Mouse (Mus musculus) lung, embryonic 15.5 days (tissue): Measurements from ENCODE around the gene Dgke. TPM values are rescaled to one million over a fixed set of nuclear protein-coding genes. Genes with fewer than 3 reads are reported as not detected.
"Not testable (repeated sequence)": the region's sequence is repeated elsewhere in the genome, so short reads cannot be mapped to it uniquely, and the experiment has no call there.

Experiments
- ATAC-seq: fragments of 200-750 bp; cut with Nextera tagmentation; 2 replicates; pipeline ENCODE4 v1.8.0; 2017; ENCODE audit warnings: moderate number of reproducible peaks, borderline replicate concordance; ENCODE audit not compliant: low FRiP score, low TSS enrichment; ENCODE audit errors: extremely low read depth
- H3K27ac ChIP-seq: fragments of 300-500 bp; sonication (generic); 2 replicates; pipeline ENCODE4 v1.5.1; 2015; ENCODE audit warnings: moderate library complexity, mild to moderate bottlenecking, inconsistent platforms
- H3K27me3 ChIP-seq: fragments of 300-500 bp; sonication (generic); 2 replicates; pipeline ENCODE4 v1.6.1; 2015; ENCODE audit warnings: inconsistent platforms
- H3K36me3 ChIP-seq: fragments of 300-500 bp; sonication (generic); 2 replicates; pipeline ENCODE4 v1.6.1; 2015; ENCODE audit warnings: inconsistent platforms
- H3K4me1 ChIP-seq: fragments of 300-500 bp; sonication (generic); 2 replicates; pipeline ENCODE4 v1.6.1; 2015; ENCODE audit warnings: inconsistent platforms
- H3K4me2 ChIP-seq: fragments of 300-500 bp; sonication (generic); 2 replicates; pipeline ENCODE4 v1.6.1; 2015; ENCODE audit warnings: inconsistent platforms, mild to moderate bottlenecking, moderate library complexity
- H3K4me3 ChIP-seq: fragments of 300-500 bp; sonication (generic); 2 replicates; pipeline ENCODE4 v1.5.1; 2015; ENCODE audit warnings: mild to moderate bottlenecking, inconsistent platforms
- H3K9ac ChIP-seq: fragments of 300-500 bp; sonication (generic); 2 replicates; pipeline ENCODE4 v1.6.1; 2015; ENCODE audit warnings: inconsistent platforms
- H3K9me3 ChIP-seq: fragments of 300-500 bp; sonication (generic); 2 replicates; pipeline ENCODE4 v1.6.1; 2016; ENCODE audit warnings: inconsistent platforms
- WGBS: fragments of 180-500 bp; shearing (Covaris S2); methylation state at CpG from one replicate; pipeline ENCODE4 v1.1.7; 2015; 5-methylcytosine and 5-hydroxymethylcytosine counted together
- polyA plus RNA-seq: library from polyadenylated mRNA; unstranded; fragments of >200 nt; fragmentation: Nextera tagmentation; extraction: Ambion mirVana; gene quantifications from 2 replicates; pipeline ENCODE4 v1.2.1, GENCODE M21; 2015

Gene Dgke
- polyA plus RNA-seq, 1 experiment from 2014 or later: 5.8 TPM

DNA sequence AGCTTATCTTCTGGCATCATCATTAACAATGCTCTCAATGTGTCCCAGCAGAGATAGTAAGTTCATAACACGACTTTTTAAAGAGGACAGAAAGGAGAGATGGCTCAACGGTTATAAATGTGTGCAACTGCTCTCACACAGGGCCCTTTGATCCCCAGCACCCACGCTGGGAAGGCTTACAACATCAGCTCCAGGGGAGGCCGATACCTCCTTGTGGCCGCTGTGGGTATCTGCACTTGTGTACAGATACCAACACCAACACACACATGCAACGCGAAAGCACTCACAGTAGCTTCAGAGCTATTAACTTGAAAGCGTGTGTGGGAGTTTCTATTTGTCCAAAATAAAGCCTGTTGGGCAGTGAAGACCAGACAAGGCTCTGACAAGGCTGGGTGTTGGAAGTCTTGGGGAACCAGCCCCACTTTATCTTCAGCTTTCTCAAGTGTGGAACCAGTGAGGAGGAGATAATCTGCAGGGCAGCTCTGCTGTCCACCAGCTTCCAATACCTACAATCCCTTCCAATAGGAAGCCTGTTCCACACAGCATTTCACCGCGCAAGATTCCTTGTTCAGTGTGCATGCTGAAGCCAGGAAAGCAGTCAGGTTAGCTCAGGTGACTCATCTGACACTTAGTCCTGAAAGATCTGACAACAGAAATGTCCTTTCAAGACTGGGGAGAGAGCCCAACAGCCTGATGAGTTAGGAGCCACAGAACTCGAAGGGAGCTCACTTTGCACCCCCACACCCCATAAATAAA lies 8.0 kb downstream of the Dgke start:
- Histone ChIP-seq H3K9me3 (no peaks in the 10 kb centered on the region), H3K4me1 (peaks cover 35% of the 10 kb centered on the region), H3K27me3 (no peaks in the 10 kb centered on the region), H3K4me3 (peak overlapping the region; percentile 87), H3K36me3 (peaks cover 8% of the 10 kb centered on the region; the same call in 1 of the 2 replicates), H3K27ac (no peak overlapping the region), H3K4me2 (peak overlapping the region; percentile 93), H3K9ac (0 out of 2 replicates have a peak overlapping the region, but pooled peaks have one; percentile 10)
- no peak for ATAC-seq
- 59% methylated on average over 11 of the region's 11 CpGs for WGBS

DNA sequence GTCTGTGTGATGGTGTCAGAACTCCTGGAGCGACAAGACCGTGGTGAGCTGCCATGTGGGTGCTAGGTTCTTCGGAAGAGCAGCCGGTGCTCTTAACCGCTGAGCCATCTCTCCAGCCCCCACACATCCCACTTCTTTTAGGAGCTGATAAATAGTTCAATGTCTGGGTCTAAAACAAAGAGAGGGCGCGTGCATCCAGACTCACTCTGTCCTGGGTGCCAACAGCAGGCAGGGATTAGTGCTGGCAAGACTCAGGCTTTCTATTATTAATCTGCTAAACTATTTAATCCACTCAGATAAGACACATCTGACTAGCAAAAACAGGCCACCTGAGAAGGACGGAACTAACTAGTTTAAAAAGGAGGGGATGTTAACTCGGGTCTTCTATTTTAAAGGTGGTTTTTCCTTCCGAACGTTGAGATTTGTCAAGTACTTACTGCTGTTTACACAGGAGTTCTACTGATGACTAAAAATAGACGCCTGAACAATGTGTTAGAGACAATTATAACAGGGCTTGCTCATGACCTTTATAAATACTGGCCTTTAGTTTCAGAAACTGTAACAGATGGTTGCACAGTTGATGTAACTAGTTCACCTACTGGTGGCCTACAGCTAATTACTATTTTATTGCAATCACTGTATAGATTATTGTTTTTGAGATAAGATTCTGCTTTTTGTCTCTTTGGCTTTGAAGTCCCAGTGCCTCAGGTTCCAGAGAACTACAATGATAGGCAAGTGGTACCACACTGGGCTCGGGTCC lies 10.5 kb downstream of the Dgke start:
- no peaks in the 10 kb centered on the region for H3K27me3 ChIP-seq
- no peak overlapping the region for H3K9ac ChIP-seq
- no peak for ATAC-seq
- H3K4me3 ChIP-seq: no peak overlapping the region
- no peaks in the 10 kb centered on the region for H3K9me3 ChIP-seq
- H3K4me1 ChIP-seq: peaks cover 35% of the 10 kb centered on the region
- WGBS: 51% methylated on average over 13 of the region's 13 CpGs
- peaks cover 17% of the 10 kb centered on the region; the same call in 1 of the 2 replicates for H3K36me3 ChIP-seq
- H3K27ac ChIP-seq: no peak overlapping the region
- H3K4me2 ChIP-seq: no peak overlapping the region

DNA sequence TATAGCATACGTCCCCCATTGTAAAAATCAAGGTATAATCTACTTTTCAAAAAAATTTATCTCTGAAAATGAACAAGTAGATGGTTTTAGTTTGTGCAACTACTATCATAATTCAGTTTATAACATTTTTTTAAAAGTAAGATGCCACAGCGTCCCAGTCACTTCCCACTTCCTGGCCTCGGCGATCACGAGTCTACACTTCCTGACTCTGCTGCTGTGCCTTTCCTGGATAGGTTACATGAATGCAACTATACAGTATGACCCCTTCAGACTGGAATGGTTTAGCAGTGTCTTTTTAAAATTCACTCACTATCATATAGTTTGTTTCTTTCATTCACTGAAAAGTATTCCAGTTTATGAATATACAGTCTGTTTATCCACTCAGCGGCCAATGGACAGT lies 14.9 kb downstream of the Dgke start:
- no peak overlapping the region for H3K4me3 ChIP-seq
- 81% methylated on average over 6 of the region's 6 CpGs for WGBS
- no peaks in the 10 kb centered on the region for H3K9me3 ChIP-seq
- no peaks in the 10 kb centered on the region for H3K27me3 ChIP-seq
- no peak overlapping the region for H3K27ac ChIP-seq
- peaks cover 49% of the 10 kb centered on the region for H3K36me3 ChIP-seq
- no peak overlapping the region for H3K4me2 ChIP-seq
- no peak overlapping the region for H3K9ac ChIP-seq
- ATAC-seq: no peak
- H3K4me1 ChIP-seq: peaks cover 9% of the 10 kb centered on the region; the same call in 1 of the 2 replicates

DNA sequence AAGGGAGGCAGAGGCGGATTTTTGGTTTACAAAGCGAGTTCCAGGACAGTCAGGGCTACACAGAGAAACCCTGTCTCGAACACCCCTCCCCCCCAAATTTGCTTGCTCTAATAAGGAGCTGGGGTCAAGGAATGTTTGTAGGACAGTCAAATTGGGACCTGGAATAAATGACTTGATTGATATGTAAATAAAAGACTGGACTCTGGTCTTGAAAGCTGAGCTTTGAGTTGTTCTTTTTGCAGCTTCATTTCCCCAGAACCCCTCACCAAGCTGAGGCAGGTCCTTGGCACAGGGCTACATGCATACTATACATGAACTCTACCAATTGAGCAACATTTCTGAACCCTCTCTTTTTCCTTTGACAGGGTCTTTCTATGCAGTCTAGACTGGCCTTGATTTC lies 20.6 kb downstream of the Dgke start:
- WGBS: 80% methylated on average over 3 of the region's 3 CpGs
- H3K9ac ChIP-seq: no peak overlapping the region
- H3K27me3 ChIP-seq: no peaks in the 10 kb centered on the region
- no peak overlapping the region for H3K4me2 ChIP-seq
- no peak overlapping the region for H3K4me3 ChIP-seq
- H3K27ac ChIP-seq: no peak overlapping the region
- no peaks in the 10 kb centered on the region for H3K9me3 ChIP-seq
- H3K4me1 ChIP-seq: no peaks in the 10 kb centered on the region
- H3K36me3 ChIP-seq: peaks cover 78% of the 10 kb centered on the region
- ATAC-seq: no peak

DNA sequence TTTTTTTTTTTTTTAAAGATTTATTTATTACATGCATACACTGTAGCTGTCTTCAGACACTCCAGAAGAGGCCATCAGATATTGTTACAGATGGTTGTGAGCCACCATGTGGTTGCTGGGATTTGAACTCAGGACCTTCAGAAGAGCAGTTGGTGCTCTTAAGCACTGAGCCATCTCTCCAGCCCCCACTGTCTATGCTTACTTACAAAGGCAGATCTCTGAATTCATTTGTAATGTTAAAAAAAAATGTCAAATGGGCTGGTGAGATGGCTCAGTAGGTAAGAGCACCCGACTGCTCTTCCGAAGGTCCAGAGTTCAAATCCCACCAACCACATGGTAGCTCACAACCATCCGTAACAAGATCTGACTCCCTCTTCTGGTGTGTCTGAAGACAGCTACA lies 21.1 kb downstream of the Dgke start:
- H3K27me3 ChIP-seq, H3K4me1 ChIP-seq, H3K9me3 ChIP-seq, H3K27ac ChIP-seq, H3K4me3 ChIP-seq, H3K4me2 ChIP-seq, H3K9ac ChIP-seq, ATAC-seq: not testable (repeated sequence)
- H3K36me3 ChIP-seq: peaks cover 77% of the 10 kb centered on the region
- WGBS: 97% methylated on average over 3 of the region's 3 CpGs

DNA sequence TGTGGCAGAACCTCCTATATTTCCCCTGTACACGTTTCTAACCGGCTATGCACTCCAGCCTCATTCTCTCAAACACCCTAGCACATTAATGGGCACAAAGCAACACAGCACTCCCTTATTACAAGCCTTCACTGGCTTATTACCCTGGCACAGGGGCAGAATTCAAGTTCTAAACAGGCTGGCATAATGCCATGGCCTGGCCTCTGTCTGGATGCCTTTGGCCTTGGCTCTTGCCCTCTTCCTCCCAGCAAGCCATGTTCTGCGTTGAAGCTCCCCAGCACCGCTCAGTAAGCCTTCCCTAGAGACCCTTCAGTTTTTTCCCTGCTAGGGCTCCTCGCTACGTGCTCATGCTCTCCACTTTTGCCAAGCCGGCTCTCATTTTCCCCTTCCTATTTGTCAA lies 23.6 kb downstream of the Dgke start:
- H3K36me3 ChIP-seq: peaks cover 78% of the 10 kb centered on the region
- no peak overlapping the region for H3K9ac ChIP-seq
- H3K27ac ChIP-seq: no peak overlapping the region
- WGBS: 93% methylated on average over 7 of the region's 7 CpGs
- ATAC-seq: no peak
- no peaks in the 10 kb centered on the region for H3K9me3 ChIP-seq
- no peaks in the 10 kb centered on the region for H3K4me1 ChIP-seq
- H3K27me3 ChIP-seq: no peaks in the 10 kb centered on the region
- no peak overlapping the region for H3K4me2 ChIP-seq
- no peak overlapping the region for H3K4me3 ChIP-seq

DNA sequence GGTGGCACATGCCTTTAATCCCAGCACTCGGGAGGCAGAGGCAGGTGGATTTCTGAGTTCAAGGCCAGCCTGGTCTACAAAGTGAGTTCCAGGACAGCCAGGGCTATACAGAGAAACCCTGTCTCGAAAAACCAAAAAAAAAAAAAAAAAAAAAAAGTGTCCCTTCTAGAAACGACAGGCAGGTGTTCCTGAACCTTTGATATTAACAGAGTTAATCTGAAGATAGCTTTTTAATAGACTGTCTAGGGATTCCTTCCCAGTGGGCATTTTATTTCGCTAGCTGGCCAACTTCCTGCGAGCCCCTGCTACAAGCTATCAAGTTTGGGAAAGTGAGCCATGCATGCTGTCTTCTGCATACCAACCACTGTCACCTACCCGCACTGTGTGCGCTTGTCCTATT lies 25.6 kb downstream of the Dgke start:
- H3K36me3 ChIP-seq: peaks cover 71% of the 10 kb centered on the region
- H3K4me2 ChIP-seq, H3K9ac ChIP-seq, H3K27ac ChIP-seq, H3K4me3 ChIP-seq, H3K4me1 ChIP-seq, H3K9me3 ChIP-seq, H3K27me3 ChIP-seq, ATAC-seq: not testable (repeated sequence)
- 90% methylated on average over 6 of the region's 7 CpGs for WGBS

DNA sequence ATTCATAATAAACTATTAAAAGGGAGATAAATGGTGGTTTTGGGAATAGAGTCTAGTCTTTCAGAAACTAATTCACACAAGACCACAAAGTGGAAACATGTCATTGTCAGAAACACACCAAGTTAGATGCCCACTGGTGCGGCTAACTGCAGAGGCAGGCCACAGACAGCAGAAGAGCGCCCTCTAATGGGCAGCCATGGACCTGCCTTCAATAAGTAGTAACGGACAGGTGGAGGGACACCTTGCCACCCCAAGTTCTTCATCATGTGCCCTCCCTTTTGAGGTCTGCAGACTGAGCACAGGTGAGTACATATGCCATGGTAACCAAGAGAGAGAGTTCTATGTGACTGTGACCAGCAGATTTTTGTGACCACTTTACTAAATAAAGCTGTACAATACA lies 27.3 kb downstream of the Dgke start:
- H3K4me3 ChIP-seq: no peak overlapping the region
- WGBS: 28% methylated on average over 3 of the region's 3 CpGs
- H3K4me1 ChIP-seq: no peaks in the 10 kb centered on the region
- no peak for ATAC-seq
- H3K4me2 ChIP-seq: no peak overlapping the region
- no peak overlapping the region for H3K9ac ChIP-seq
- H3K36me3 ChIP-seq: peaks cover 54% of the 10 kb centered on the region
- H3K27ac ChIP-seq: no peak overlapping the region
- no peaks in the 10 kb centered on the region for H3K9me3 ChIP-seq
- no peaks in the 10 kb centered on the region for H3K27me3 ChIP-seq

DNA sequence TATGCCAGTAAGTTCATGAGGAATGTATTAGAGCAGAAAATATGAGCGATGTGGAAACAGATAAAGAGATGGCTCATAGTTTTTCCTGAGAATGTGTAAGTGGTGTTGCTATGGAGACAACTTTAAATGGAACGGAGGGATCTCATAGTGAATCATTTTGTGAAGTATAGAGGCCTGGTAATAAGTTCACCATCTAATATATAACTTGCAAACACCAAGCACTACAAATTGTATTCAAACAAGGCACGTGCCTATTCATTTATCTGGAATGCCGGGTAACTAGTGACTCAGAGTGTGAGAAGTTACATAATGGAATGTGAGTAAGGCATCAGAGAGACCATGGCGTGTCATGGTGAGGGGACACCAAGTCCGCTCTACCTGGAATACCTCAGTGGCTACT lies 28.2 kb downstream of the Dgke start:
- H3K27ac ChIP-seq: no peak overlapping the region
- H3K4me2 ChIP-seq: no peak overlapping the region
- whole genome bisulfite sequencing: 82% methylated on average over 6 of the region's 6 CpGs
- peaks cover 49% of the 10 kb centered on the region for H3K36me3 ChIP-seq
- ATAC-seq: no peak
- no peak overlapping the region for H3K4me3 ChIP-seq
- H3K9ac ChIP-seq: no peak overlapping the region
- no peaks in the 10 kb centered on the region for H3K4me1 ChIP-seq
- no peaks in the 10 kb centered on the region for H3K9me3 ChIP-seq
- no peaks in the 10 kb centered on the region for H3K27me3 ChIP-seq

DNA sequence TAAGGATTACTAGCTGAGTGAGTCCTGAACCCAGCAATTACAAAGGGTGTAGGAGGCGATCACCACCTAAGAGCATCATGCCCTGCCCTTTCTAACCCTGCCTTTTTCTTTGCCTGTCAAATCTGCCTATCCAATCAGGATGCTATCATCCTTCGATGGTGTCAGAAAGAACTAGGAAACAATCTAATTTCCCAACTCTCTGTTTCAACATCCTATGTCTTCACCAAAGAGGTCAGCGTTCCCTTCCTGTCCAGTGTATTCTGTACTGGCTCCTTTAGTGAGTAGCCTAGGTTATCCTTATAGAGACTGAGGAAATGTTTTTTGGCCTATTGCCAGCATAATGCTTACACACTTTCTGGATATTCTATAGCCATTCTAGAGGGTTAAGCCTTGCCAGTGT lies 31.1 kb downstream of the Dgke start:
- Histone ChIP-seq H3K36me3 (peaks cover 25% of the 10 kb centered on the region), H3K27ac (no peak overlapping the region), H3K9me3 (no peaks in the 10 kb centered on the region), H3K27me3 (no peaks in the 10 kb centered on the region), H3K4me3 (no peak overlapping the region), H3K4me2 (no peak overlapping the region), H3K9ac (no peak overlapping the region), H3K4me1 (no peaks in the 10 kb centered on the region)
- 68% methylated on average over 3 of the region's 3 CpGs for WGBS
- no peak for ATAC-seq

DNA sequence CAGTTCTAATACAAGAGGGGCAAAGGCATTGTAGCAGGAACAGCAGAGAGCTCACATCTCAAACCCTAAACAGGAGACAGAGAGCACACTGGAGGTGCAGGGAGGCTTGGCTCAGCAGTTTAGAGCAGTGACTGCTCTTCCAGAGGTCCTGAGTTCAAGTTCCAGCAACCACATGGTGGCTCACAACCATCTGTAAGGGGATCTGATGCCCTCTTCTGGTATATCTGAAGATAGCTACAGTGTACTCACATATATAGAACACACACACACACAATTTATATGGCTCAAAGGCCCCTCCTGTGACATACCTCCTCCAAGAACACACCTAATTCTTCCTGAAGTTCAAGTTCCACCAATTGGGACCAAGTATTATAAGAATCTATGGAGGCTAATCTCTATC lies 32.1 kb downstream of the Dgke start:
- H3K4me2 ChIP-seq: no peak overlapping the region
- no peak for ATAC-seq
- H3K27me3 ChIP-seq: no peaks in the 10 kb centered on the region
- no peaks in the 10 kb centered on the region for H3K4me1 ChIP-seq
- peaks cover 15% of the 10 kb centered on the region for H3K36me3 ChIP-seq
- H3K9ac ChIP-seq: no peak overlapping the region
- no peaks in the 10 kb centered on the region for H3K9me3 ChIP-seq
- no peak overlapping the region for H3K27ac ChIP-seq
- no peak overlapping the region for H3K4me3 ChIP-seq

DNA sequence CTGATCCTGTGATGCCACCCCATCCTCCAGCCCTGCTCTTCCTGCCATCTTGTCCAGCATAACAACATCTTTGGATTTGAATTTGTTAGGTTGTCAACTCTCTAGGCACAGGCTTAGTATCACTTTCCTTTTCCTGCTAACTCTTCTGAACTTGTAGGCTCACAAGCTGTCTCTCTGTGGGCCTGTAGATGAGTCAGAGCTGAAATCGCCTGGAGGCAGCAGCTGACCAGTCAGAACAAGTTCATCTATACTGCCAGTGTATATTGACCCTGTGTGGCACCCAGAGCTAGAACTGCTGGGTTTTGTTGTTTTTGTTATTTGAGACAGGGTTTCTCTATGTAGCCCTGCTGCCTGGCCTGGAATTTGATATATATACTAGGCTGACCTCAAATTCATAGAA lies 35.5 kb downstream of the Dgke start:
- WGBS: 65% methylated on average over 1 of the region's 1 CpGs
- Histone ChIP-seq H3K27ac (no peak overlapping the region), H3K4me3 (no peak overlapping the region), H3K9me3 (no peaks in the 10 kb centered on the region), H3K27me3 (no peaks in the 10 kb centered on the region), H3K36me3 (no peaks in the 10 kb centered on the region), H3K4me1 (0 out of 2 replicates have a peak, but pooled peaks cover 11% of the 10 kb centered on the region), H3K9ac (no peak overlapping the region), H3K4me2 (no peak overlapping the region)
- no peak for ATAC-seq
